Mouse (Mus musculus) kidney, postnatal 25 days (tissue): Measurements from ENCODE around the gene Cckbr.

Source experiments
- DNase-seq, 2 experiments: peaks; one replicate each; pipeline ENCODE4 v3.0.0; 2021; ENCODE audit warnings: mixed read lengths in 2 of 2

Gene Cckbr

DNA sequence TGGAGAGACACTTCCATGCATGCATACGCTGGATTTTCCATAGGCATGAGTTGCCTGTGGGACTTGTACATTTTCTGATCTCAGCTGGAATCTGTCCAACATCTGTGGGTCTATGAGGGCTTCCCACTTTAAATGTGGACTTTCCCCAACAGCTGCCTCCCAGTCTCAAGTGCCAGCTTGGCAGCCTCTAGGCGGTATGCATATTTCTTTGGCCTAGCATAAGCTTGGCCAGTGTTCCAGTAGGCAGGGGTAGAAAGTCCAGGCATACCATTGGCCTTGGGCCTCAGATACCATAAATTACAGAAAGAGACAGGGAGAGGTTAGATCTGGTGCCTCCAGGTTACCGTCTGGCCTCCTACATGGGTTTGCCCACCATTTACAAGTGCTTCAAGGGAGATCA lies 72.3 kb downstream of the Cckbr start:
- no peak for DNase-seq

GRCm38 (mm10) chr7:105498854-105499492 lies 73.4 kb downstream of the Cckbr start:
- no peak for DNase-seq

DNA sequence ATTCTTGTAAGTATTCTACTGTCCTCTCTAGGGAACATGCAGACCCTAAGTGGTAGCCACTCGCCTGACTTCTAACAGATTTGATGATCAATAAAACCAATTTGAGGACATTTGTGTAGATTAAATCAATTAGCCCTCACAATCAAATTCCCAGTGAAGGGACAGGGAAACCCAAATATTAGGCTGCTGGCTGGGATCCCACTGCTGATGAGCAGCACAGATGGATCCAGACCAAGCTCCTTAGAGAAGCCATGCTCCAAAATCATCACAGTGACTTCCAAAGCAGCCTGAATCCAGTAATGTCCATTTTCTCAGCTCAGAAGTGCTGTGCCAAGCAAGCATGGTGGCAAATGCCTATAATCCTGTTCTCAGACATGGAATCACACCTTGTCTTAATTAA lies 74.1 kb downstream of the Cckbr start:
- DNase-seq = no peak

DNA sequence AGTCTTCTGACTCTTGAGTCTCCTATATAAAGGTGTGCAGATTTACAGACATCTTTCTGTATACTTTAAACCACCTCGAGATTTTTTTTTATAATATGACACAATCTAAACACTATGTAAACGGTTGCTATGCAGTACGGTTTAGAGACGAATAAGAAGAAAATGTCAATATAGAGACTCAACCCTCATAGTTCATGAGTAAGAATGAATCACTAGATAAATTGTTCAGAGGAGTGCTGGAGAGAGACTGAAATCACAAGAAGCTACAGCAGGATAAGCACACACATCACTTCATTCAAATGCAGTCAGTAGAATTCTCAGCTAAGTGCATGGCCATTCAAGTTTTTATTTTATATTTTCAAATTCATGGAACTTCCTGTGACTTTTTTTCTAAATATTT lies 76.5 kb downstream of the Cckbr start:
- DNase-seq = no peak

DNA sequence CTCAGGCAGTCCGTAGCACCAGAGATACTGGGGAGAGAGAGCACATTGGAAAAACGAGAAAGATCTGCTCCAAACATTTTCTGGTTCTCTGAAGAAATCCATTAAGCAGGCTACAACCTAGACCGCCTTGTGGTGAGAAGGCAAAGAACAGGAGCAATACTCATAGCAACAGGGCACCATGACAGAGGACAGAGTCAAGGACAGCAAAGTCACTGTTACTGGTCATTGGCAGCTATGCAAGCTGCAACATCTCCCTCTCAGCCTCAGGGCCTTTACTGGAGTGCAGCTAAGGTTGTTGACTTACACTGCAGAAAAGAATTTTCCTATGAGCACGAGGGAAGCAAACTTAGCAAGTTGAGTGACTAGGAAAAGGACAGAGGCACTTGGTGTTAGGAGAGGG lies 81.7 kb downstream of the Cckbr start:
- DNase-seq = no peak

GRCm38 (mm10) chr7:105510143-105510542 lies 84.6 kb downstream of the Cckbr start:
- DNase-seq = no peak

DNA sequence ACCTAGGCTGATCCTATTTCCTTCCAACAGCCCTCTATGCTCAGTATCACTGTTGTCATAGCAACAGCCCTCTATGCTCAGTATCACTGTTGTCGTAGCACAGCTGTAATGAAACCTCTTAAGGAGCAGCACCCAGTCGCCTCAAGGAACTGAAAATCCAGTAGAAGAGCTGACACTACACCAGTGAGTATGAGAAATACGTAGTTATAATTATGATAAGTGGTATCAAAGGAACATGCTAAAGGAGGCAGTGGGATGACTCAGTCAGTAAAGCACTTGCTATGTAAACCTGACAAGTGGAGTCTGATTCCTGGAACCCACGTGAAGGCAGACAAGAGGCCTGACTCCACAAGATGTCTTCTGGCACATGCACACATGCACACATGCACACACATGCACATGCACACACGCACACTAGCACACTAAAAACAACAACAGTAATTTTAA lies 88.3 kb downstream of the Cckbr start:
- DNase-seq = no peak

GRCm38 (mm10) chr7:105514561-105514960 lies 89.0 kb downstream of the Cckbr start:
- DNase-seq = no peak

DNA sequence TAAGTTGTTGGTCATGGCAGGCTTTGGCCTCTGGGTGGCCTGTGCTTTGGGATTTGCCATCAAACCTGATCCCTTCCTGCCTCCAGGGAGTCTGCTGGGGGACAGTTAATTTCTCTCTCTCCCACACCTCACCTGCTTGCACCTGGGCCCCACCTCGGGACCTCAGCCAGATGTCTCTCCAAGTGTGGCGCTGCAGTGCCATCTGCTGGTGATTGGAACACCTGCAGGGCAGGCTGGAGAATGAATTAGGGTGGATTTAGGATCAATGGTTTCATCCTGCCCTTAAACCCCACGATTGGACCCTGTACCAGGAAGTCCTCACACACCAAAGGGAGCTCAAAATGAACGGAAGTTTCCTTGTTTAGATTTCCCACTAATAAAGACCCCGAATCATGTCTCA lies 89.6 kb downstream of the Cckbr start:
- DNase-seq = peak; percentile 72 to 82

DNA sequence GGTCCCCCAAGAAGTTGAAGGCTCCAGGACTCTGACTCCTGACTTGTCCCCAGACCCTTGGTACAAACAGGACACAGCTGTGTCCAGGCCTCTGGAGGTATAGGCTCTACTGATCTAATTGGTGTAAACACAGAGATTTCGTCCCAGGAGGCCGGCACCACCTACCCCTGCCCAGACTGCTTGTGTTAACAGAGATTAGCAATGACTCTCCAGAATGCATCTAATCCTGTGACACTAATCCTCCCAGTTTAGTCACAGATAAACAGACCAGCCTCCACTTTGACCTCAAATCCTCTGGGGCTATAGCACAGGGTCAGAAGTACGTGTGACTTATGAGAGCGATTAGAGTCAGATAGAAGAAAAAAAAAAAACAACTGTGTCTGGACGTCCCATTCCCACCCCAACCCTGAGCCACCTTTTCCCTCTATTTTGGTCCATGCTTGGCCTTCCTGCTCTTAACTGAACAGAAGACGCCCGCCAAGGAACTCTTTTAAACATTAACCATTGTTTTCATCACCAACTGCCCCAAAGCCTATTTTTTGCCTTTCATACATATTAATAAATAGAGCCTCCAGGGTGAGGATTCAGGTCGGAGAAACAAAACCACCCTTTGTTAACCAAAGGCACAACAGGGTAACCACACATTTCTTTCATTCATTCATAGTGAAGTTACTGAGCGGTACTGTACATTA lies 91.3 kb downstream of the Cckbr start:
- DNase-seq = peak in 1 of 2 experiments; percentile 23

GRCm38 (mm10) chr7:105519336-105519735 lies 93.8 kb downstream of the Cckbr start:
- no peak for DNase-seq

DNA sequence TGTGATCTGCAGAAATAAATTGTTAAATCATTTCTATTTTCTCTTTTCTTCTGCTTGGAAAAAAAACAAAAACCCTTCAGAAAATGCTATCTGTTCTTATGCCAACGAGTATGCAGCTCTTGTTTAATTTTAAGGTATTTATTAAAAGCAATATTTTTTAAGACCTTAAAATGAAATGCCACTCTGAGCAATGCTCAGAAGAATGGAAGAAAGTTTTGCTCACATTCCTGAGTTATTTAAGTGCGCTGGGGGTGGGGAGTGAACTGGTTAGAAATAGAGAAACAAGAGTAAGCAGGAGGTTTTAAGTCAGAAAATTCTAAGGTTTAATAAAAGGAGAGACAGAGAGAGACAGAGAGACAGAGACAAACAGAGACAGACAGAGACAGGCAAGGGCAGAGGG lies 94.2 kb downstream of the Cckbr start:
- DNase-seq = no peak

DNA sequence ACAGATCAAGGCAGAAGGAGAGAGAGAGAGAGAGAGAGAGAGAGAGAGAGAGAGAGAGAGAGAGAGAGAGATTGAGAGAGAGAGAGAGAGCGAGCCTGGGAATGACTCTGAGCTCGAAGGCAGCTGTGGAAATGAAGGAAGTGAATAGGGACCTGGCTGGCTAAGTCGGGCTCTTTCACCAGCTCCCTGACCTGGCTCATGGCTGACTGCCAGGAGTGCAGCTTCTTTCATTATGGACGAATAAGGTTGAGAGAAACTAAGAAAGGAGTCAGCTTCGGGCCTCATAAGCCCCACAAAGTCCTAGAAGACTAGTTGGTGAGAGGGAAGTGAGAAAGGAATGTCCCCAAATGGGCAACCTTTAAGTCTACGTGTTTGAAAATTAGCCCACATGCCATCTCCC lies 94.7 kb downstream of the Cckbr start:
- peak; percentile 75 to 76 for DNase-seq
